ENCODE assay signal across 12 mouse cellular contexts in genomic region chr12:91710876-91711275, GRCm38 (mm10).
DNase-seq lines count a peak whose midpoint lies in the region; ATAC-seq and TF ChIP-seq lines count a peak whose summit lies in the region.
"Had no signal": no experiment of that assay in that cellular context is flagged by ENCODE, and none has a peak within 500 bp of the region (broad histone marks: within the 10 kb centered on the region; RNA-seq: fewer than 3 reads in every experiment).

No protein-coding gene starts in this region.

- H3K36me3 ChIP-seq in spleen, adult 2 months (ENCODE audit: control insufficient read depth, insufficient read depth, low read length): no peaks in the 10 kb centered on the region
- H3K36me3 ChIP-seq in midbrain, embryonic 13.5 days: no peaks in the 10 kb centered on the region
- H3K36me3 ChIP-seq: embryonic facial prominence, embryonic 15.5 days; heart, embryonic 13.5 days had no signal

- TF ChIP-seq CTCF in spleen, adult 2 months (IDR thresholded peaks at IDR 0.05; ENCODE audit: extremely low read depth, insufficient read depth, insufficient read length, insufficient replicate concordance): no peak

- no peak overlapping the region for H3K4me3 ChIP-seq in spleen, adult 2 months (ENCODE audit: extremely low read depth, insufficient read depth, insufficient read length)
- H3K4me3 ChIP-seq in midbrain, embryonic 13.5 days (replicated peaks): no peak overlapping the region
- H3K4me3 ChIP-seq: embryonic facial prominence, embryonic 15.5 days; heart, embryonic 13.5 days had no signal

- intact Hi-C loops in gastrocnemius, postnatal 36 days (cut with DNase I): no loop called here

- 79% methylated on average over 3 of the region's 3 CpGs for whole genome bisulfite sequencing in spleen, adult 2 months
- 36% methylated on average over 3 of the region's 3 CpGs for WGBS in midbrain, embryonic 13.5 days

- H3K9me3 ChIP-seq in midbrain, embryonic 13.5 days: no peaks in the 10 kb centered on the region
- H3K9me3 ChIP-seq: embryonic facial prominence, embryonic 15.5 days; heart, embryonic 13.5 days had no signal

- no peak for DNase-seq in spleen, adult 2 months (ENCODE audit: low read depth in 1 of 2, low spot score in 2 of 2)
- DNase-seq in spleen, adult 18-20 months: no peak
- DNase-seq in layer of hippocampus, adult 8-10 months (ENCODE audit: low spot score in 2 of 2): peak; percentile 59 to 67
- DNase-seq in telencephalon, adult 2 months (ENCODE audit: low read depth, low spot score): peak; percentile 72
- DNase-seq in T-cell, adult 2 months (ENCODE audit: low spot score): no peak
- DNase-seq in B cell, adult 2 months: no peak
- no peak for DNase-seq in gastrocnemius, postnatal 36 days
- DNase-seq: kidney, postnatal 36 days; lung, postnatal 14 days had no signal

- H3K9ac ChIP-seq in midbrain, embryonic 13.5 days (replicated peaks): no peak overlapping the region; the same call in 1 of the 2 replicates
- H3K9ac ChIP-seq: embryonic facial prominence, embryonic 15.5 days; heart, embryonic 13.5 days had no signal

- H3K27me3 ChIP-seq in spleen, adult 2 months (ENCODE audit: control insufficient read depth, insufficient read depth, low read length): no peaks in the 10 kb centered on the region
- no peaks in the 10 kb centered on the region for H3K27me3 ChIP-seq in midbrain, embryonic 13.5 days
- H3K27me3 ChIP-seq: embryonic facial prominence, embryonic 15.5 days; heart, embryonic 13.5 days had no signal

- no peak for TF ChIP-seq POLR2A in spleen, adult 2 months (IDR thresholded peaks at IDR 0.05; ENCODE audit: low read depth, low read length)

- no peak overlapping the region for H3K4me2 ChIP-seq in midbrain, embryonic 13.5 days (replicated peaks)
- H3K4me2 ChIP-seq: embryonic facial prominence, embryonic 15.5 days; heart, embryonic 13.5 days had no signal

- ATAC-seq in midbrain, embryonic 13.5 days: peak; percentile 45; the same call in 1 of the 2 replicates

- 0 out of 2 replicates have a peak overlapping the region, but pooled peaks have one; percentile 0 for H3K27ac ChIP-seq in spleen, adult 2 months (ENCODE audit: insufficient read depth, low read length)
- H3K27ac ChIP-seq in midbrain, embryonic 13.5 days: peak overlapping the region; percentile 39
- H3K27ac ChIP-seq: embryonic facial prominence, embryonic 15.5 days; heart, embryonic 13.5 days had no signal

- no peaks in the 10 kb centered on the region for H3K4me1 ChIP-seq in spleen, adult 2 months (ENCODE audit: control insufficient read depth, insufficient read depth, insufficient read length)
- peaks cover 10% of the 10 kb centered on the region for H3K4me1 ChIP-seq in midbrain, embryonic 13.5 days (replicated peaks)
- H3K4me1 ChIP-seq: embryonic facial prominence, embryonic 15.5 days had no signal

Comparison
In these comparisons a context has a peak if more than half of its experiments do, and no peak if none do; other contexts are left out.
1. DNase-seq: peak in layer of hippocampus, adult 8-10 months (2 of 2) and telencephalon, adult 2 months (single experiment); none in spleen, adult 2 months (0 of 2), spleen, adult 18-20 months (0 of 2), T-cell, adult 2 months (single experiment), B cell, adult 2 months (0 of 2) and gastrocnemius, postnatal 36 days (0 of 2).